Mouse (Mus musculus) forebrain, postnatal 0 days (tissue): ENCODE measurements at regions not wholly inside any gene's neighbourhood (a gene's known extent, or its start where the extent isn't known, plus 50 kb on each side); places are given as distances from the start of the nearest gene placed in this dataset.

Experiments used
- ATAC-seq: fragments of 200-750 bp; cut with Nextera tagmentation; 2 replicates; pipeline ENCODE4 v1.8.0; 2017; ENCODE audit warnings: mild to moderate bottlenecking, moderate library complexity
- DNase-seq: peaks from one replicate; pipeline ENCODE4 v3.0.0-alpha.2; 2015
- H3K27ac ChIP-seq: fragments of 300-500 bp; sonication (generic); 2 replicates; pipeline ENCODE4 v1.5.1; 2014; ENCODE audit warnings: low read depth, mild to moderate bottlenecking, antibody characterized with exemption, low read length, moderate library complexity, mixed read lengths
- H3K27me3 ChIP-seq: fragments of 300-500 bp; sonication (generic); 2 replicates; pipeline ENCODE4 v1.6.1; 2014; ENCODE audit warnings: mild to moderate bottlenecking, low read length, mixed read lengths; ENCODE audit not compliant: insufficient read depth
- H3K36me3 ChIP-seq: fragments of 300-500 bp; sonication (generic); 2 replicates; pipeline ENCODE4 v1.6.1; 2014; ENCODE audit warnings: mild to moderate bottlenecking, moderate library complexity; ENCODE audit not compliant: insufficient read depth
- H3K4me1 ChIP-seq: fragments of 300-500 bp; sonication (generic); 2 replicates; pipeline ENCODE4 v1.6.1; 2014; ENCODE audit warnings: antibody characterized with exemption; ENCODE audit not compliant: insufficient read depth
- H3K4me2 ChIP-seq: fragments of 300-500 bp; sonication (generic); 2 replicates; pipeline ENCODE4 v1.6.1; 2014; ENCODE audit warnings: low read depth, mild to moderate bottlenecking, moderate library complexity
- H3K4me3 ChIP-seq: fragments of 300-500 bp; sonication (generic); 2 replicates; pipeline ENCODE4 v1.5.1; 2014; ENCODE audit warnings: low read depth, low read length, mixed read lengths
- H3K9ac ChIP-seq: fragments of 300-500 bp; sonication (generic); 2 replicates; pipeline ENCODE4 v1.6.1; 2014; ENCODE audit warnings: mild to moderate bottlenecking
- H3K9me3 ChIP-seq: fragments of 300-500 bp; sonication (generic); 2 replicates; pipeline ENCODE4 v1.6.1; 2016; ENCODE audit warnings: low read length
- CTCF ChIP-seq: sonication (generic); IDR thresholded peaks from 2 replicates; pipeline ENCODE4 v1.5.1; 2016; ENCODE audit warnings: antibody characterized with exemption, control low read depth, low read depth
- WGBS: fragments of 180-500 bp; shearing (Covaris S2); extraction: QIAGEN DNeasy Blood & Tissue Kit; methylation state at CpG from one replicate; pipeline ENCODE4 v1.1.7; 2014; 5-methylcytosine and 5-hydroxymethylcytosine counted together

GRCm38 (mm10) chr19:21052771-21053170, 98.8 kb upstream of the Tmc1 start:
- Histone ChIP-seq H3K27me3 (no peaks in the 10 kb centered on the region), H3K4me2 (no peak overlapping the region), H3K9me3 (no peaks in the 10 kb centered on the region), H3K27ac (no peak overlapping the region), H3K9ac (no peak overlapping the region), H3K4me3 (no peak overlapping the region), H3K4me1 (no peaks in the 10 kb centered on the region), H3K36me3 (no peaks in the 10 kb centered on the region)
- no peak for ATAC-seq
- WGBS = 87% methylated on average over 3 of the region's 3 CpGs
- no peak for DNase-seq
- no peak for TF ChIP-seq CTCF

GRCm38 (mm10) chr19:21051872-21052271, 97.9 kb upstream of the Tmc1 start:
- no peak overlapping the region for H3K27ac ChIP-seq
- 80% methylated on average over 4 of the region's 4 CpGs for WGBS
- H3K4me1 ChIP-seq = no peaks in the 10 kb centered on the region
- H3K36me3 ChIP-seq = no peaks in the 10 kb centered on the region
- no peak overlapping the region for H3K4me3 ChIP-seq
- H3K9me3 ChIP-seq = no peaks in the 10 kb centered on the region
- no peaks in the 10 kb centered on the region for H3K27me3 ChIP-seq
- DNase-seq (no peak), ATAC-seq (no peak)
- no peak overlapping the region for H3K9ac ChIP-seq
- no peak for TF ChIP-seq CTCF
- no peak overlapping the region for H3K4me2 ChIP-seq

- Histone ChIP-seq H3K9ac (no peak overlapping the region), H3K4me2 (no peak overlapping the region), H3K9me3 (no peaks in the 10 kb centered on the region), H3K4me1 (no peaks in the 10 kb centered on the region), H3K4me3 (no peak overlapping the region), H3K27ac (no peak overlapping the region), H3K36me3 (no peaks in the 10 kb centered on the region), H3K27me3 (no peaks in the 10 kb centered on the region)
- 90% methylated on average over 9 of the region's 9 CpGs for WGBS
- DNase-seq (no peak), ATAC-seq (no peak)
- TF ChIP-seq CTCF = no peak
Measured at GRCm38 (mm10) chr19:21050994-21051721, 97.2 kb upstream of the Tmc1 start.

- no peaks in the 10 kb centered on the region for H3K9me3 ChIP-seq
- no peak overlapping the region for H3K27ac ChIP-seq
- no peak for ATAC-seq
- H3K4me1 ChIP-seq = no peaks in the 10 kb centered on the region
- no peak overlapping the region for H3K4me3 ChIP-seq
- H3K36me3 ChIP-seq = no peaks in the 10 kb centered on the region
- H3K4me2 ChIP-seq = no peak overlapping the region
- no peak for TF ChIP-seq CTCF
- no peak overlapping the region for H3K9ac ChIP-seq
- no peak for DNase-seq
- H3K27me3 ChIP-seq = no peaks in the 10 kb centered on the region
Measured at GRCm38 (mm10) chr19:21049301-21049700, 95.3 kb upstream of the Tmc1 start.

GRCm38 (mm10) chr19:21045565-21045964, 91.6 kb upstream of the Tmc1 start:
- Histone ChIP-seq H3K9me3 (peaks cover 11% of the 10 kb centered on the region; the same call in 1 of the 2 replicates), H3K9ac (no peak overlapping the region), H3K4me1 (no peaks in the 10 kb centered on the region), H3K36me3 (no peaks in the 10 kb centered on the region), H3K4me2 (no peak overlapping the region), H3K27ac (no peak overlapping the region), H3K4me3 (no peak overlapping the region), H3K27me3 (no peaks in the 10 kb centered on the region)
- DNase-seq (no peak), ATAC-seq (no peak)
- 85% methylated on average over 12 of the region's 12 CpGs for WGBS
- TF ChIP-seq CTCF = no peak

GRCm38 (mm10) chr19:21043958-21044357, 90.0 kb upstream of the Tmc1 start:
- Histone ChIP-seq H3K4me3 (no peak overlapping the region), H3K4me1 (no peaks in the 10 kb centered on the region), H3K4me2 (no peak overlapping the region), H3K9ac (no peak overlapping the region), H3K36me3 (no peaks in the 10 kb centered on the region), H3K27ac (no peak overlapping the region), H3K9me3 (peaks cover 11% of the 10 kb centered on the region; the same call in 1 of the 2 replicates), H3K27me3 (no peaks in the 10 kb centered on the region)
- no peak for ATAC-seq
- no peak for DNase-seq
- WGBS = 94% methylated on average over 4 of the region's 4 CpGs
- no peak for TF ChIP-seq CTCF

- TF ChIP-seq CTCF = no peak
- Histone ChIP-seq H3K4me2 (no peak overlapping the region), H3K27me3 (no peaks in the 10 kb centered on the region), H3K27ac (no peak overlapping the region), H3K4me3 (no peak overlapping the region), H3K4me1 (no peaks in the 10 kb centered on the region), H3K9me3 (peaks cover 11% of the 10 kb centered on the region; the same call in 1 of the 2 replicates), H3K9ac (no peak overlapping the region), H3K36me3 (no peaks in the 10 kb centered on the region)
- ATAC-seq (no peak), DNase-seq (no peak)
- 74% methylated on average over 3 of the region's 3 CpGs for WGBS
Measured at GRCm38 (mm10) chr19:21042536-21042935, 88.5 kb upstream of the Tmc1 start.
